Mouse (Mus musculus) limb, embryonic 11.5 days (tissue): Measurements from ENCODE around the gene Coasy. TPM values are rescaled to one million over a fixed set of nuclear protein-coding genes. Genes with fewer than 3 reads are reported as not detected.

ENCODE experiments used
- ATAC-seq: fragments of 200-750 bp; cut with Nextera tagmentation; 2 replicates; pipeline ENCODE4 v1.8.0; 2017; ENCODE audit warnings: low read depth; ENCODE audit not compliant: insufficient number of reproducible peaks, low FRiP score, low TSS enrichment
- DNase-seq: peaks from one replicate; pipeline ENCODE4 v3.0.0-alpha.2; 2015; ENCODE audit warnings: low spot score
- H3K27ac ChIP-seq: fragments of 300-500 bp; sonication (generic); replicated peaks from 2 replicates; pipeline ENCODE4 v1.5.1; 2014; ENCODE audit warnings: low read depth, mild to moderate bottlenecking, low read length
- H3K27me3 ChIP-seq: fragments of 300-500 bp; sonication (generic); 2 replicates; pipeline ENCODE4 v1.6.1; 2014; ENCODE audit warnings: mild to moderate bottlenecking, low read length, mixed read lengths; ENCODE audit not compliant: control insufficient read depth, insufficient read depth
- H3K36me3 ChIP-seq: fragments of 300-500 bp; sonication (generic); 2 replicates; pipeline ENCODE4 v1.6.1; 2014; ENCODE audit warnings: mild to moderate bottlenecking, low read length, moderate library complexity, mixed read lengths; ENCODE audit not compliant: control insufficient read depth, insufficient read depth
- H3K4me1 ChIP-seq: fragments of 300-500 bp; sonication (generic); 2 replicates; pipeline ENCODE4 v1.6.1; 2014; ENCODE audit warnings: low read length, mixed read lengths; ENCODE audit not compliant: control insufficient read depth, insufficient read depth
- H3K4me2 ChIP-seq: fragments of 300-500 bp; sonication (generic); 2 replicates; pipeline ENCODE4 v1.6.1; 2014; ENCODE audit warnings: low read depth, mild to moderate bottlenecking, moderate library complexity; ENCODE audit not compliant: severe bottlenecking
- H3K4me3 ChIP-seq: fragments of 300-500 bp; sonication (generic); 2 replicates; pipeline ENCODE4 v1.5.1; 2014; ENCODE audit warnings: low read depth, low read length
- H3K9ac ChIP-seq: fragments of 300-500 bp; sonication (generic); 2 replicates; pipeline ENCODE4 v1.6.1; 2014; ENCODE audit warnings: mild to moderate bottlenecking, low read length
- H3K9me3 ChIP-seq: fragments of 300-500 bp; sonication (generic); 2 replicates; pipeline ENCODE4 v1.6.1; 2016; ENCODE audit warnings: low read length; ENCODE audit not compliant: control insufficient read depth
- WGBS: fragments of 180-500 bp; shearing (Covaris S2); extraction: QIAGEN DNeasy Blood & Tissue Kit; methylation state at CpG from one replicate; pipeline ENCODE4 v1.1.7; 2014; 5-methylcytosine and 5-hydroxymethylcytosine counted together
- polyA plus RNA-seq: library from polyadenylated mRNA; unstranded; fragments of >200 nt; fragmentation: Nextera tagmentation; extraction: Ambion mirVana; gene quantifications from 2 replicates; pipeline ENCODE4 v1.2.1, GENCODE M21; 2014

Gene Coasy
- polyA plus RNA-seq, 1 experiment from 2014 or later = 49.4 TPM

- DNase-seq (no peak), ATAC-seq (no peak)
- WGBS = 81% methylated on average over 1 of the region's 1 CpGs
- Histone ChIP-seq H3K9me3 (no peaks in the 10 kb centered on the region), H3K4me1 (peaks cover 12% of the 10 kb centered on the region), H3K9ac (no peak overlapping the region), H3K27ac (no peak overlapping the region), H3K27me3 (no peaks in the 10 kb centered on the region), H3K4me2 (no peak overlapping the region), H3K36me3 (peaks cover 27% of the 10 kb centered on the region), H3K4me3 (no peak overlapping the region)
Measured at GRCm38 (mm10) chr11:101089931-101090330, 7.6 kb downstream of the Coasy start.

- Histone ChIP-seq H3K4me1 (no peaks in the 10 kb centered on the region; the same call in 1 of the 2 replicates), H3K9me3 (no peaks in the 10 kb centered on the region), H3K4me3 (peak overlapping the region; percentile 73), H3K27ac (0 out of 2 replicates have a peak overlapping the region, but pooled peaks have one; percentile 56), H3K4me2 (peak overlapping the region; percentile 78), H3K9ac (peak overlapping the region; percentile 82), H3K27me3 (no peaks in the 10 kb centered on the region), H3K36me3 (peaks cover 34% of the 10 kb centered on the region)
- WGBS = under 1% methylated on average over 18 of the region's 18 CpGs
- DNase-seq (no peak), ATAC-seq (peak; percentile 33; the same call in 1 of the 2 replicates)
Measured at GRCm38 (mm10) chr11:101094930-101095313, 12.6 kb downstream of the Coasy start.

GRCm38 (mm10) chr11:101095314-101096024 lies 13.1 kb downstream of the Coasy start, which contains the start of gene Psmc3ip:
Gene Psmc3ip, minus strand, starts transcription at chr11:101095436.
- H3K27ac ChIP-seq = 0 out of 2 replicates have a peak within 1 kb of the TSS, but pooled peaks have one; percentile 56
- peak within 1 kb of the TSS; percentile 73 for H3K4me3 ChIP-seq
- H3K4me2 ChIP-seq = peak within 1 kb of the TSS; percentile 78
- no peaks in the 10 kb centered on the region for H3K27me3 ChIP-seq
- H3K36me3 ChIP-seq = peaks cover 30% of the 10 kb centered on the region
- peak; percentile 97 for DNase-seq
- no peaks in the 10 kb centered on the region for H3K9me3 ChIP-seq
- H3K9ac ChIP-seq = peak within 1 kb of the TSS; percentile 82
- no peaks in the 10 kb centered on the region; the same call in 1 of the 2 replicates for H3K4me1 ChIP-seq
- WGBS = under 1% methylated on average over 43 of the region's 43 CpGs
- ATAC-seq = peak; percentile 91

GRCm38 (mm10) chr11:101098231-101098630 lies 15.9 kb downstream of the Coasy start:
- H3K27ac ChIP-seq = no peak overlapping the region
- H3K9me3 ChIP-seq = no peaks in the 10 kb centered on the region
- DNase-seq (no peak), ATAC-seq (no peak)
- H3K36me3 ChIP-seq = peaks cover 28% of the 10 kb centered on the region
- 90% methylated on average over 8 of the region's 8 CpGs for WGBS
- H3K4me3 ChIP-seq = no peak overlapping the region
- H3K4me2 ChIP-seq = no peak overlapping the region
- no peak overlapping the region for H3K9ac ChIP-seq
- no peaks in the 10 kb centered on the region; the same call in 1 of the 2 replicates for H3K4me1 ChIP-seq
- no peaks in the 10 kb centered on the region for H3K27me3 ChIP-seq

GRCm38 (mm10) chr11:101103011-101103410 lies 20.6 kb downstream of the Coasy start:
- WGBS = 85% methylated on average over 5 of the region's 5 CpGs

GRCm38 (mm10) chr11:101109351-101109750 lies 27.0 kb downstream of the Coasy start:
- ATAC-seq (no peak), DNase-seq (no peak)
- no peak overlapping the region for H3K4me2 ChIP-seq

More at GRCm38 (mm10) chr11:101103011-101103410, 20.6 kb downstream of the Coasy start:
- Histone ChIP-seq H3K4me1 (no peaks in the 10 kb centered on the region), H3K4me3 (no peak overlapping the region), H3K9ac (no peak overlapping the region), H3K27me3 (no peaks in the 10 kb centered on the region), H3K9me3 (no peaks in the 10 kb centered on the region), H3K36me3 (peaks cover 20% of the 10 kb centered on the region), H3K27ac (no peak overlapping the region), H3K4me2 (no peak overlapping the region)
- DNase-seq = no peak
- ATAC-seq = no peak

GRCm38 (mm10) chr11:101110708-101111107 lies 28.3 kb downstream of the Coasy start:
- H3K4me3 ChIP-seq = no peak overlapping the region
- no peaks in the 10 kb centered on the region for H3K4me1 ChIP-seq
- no peak overlapping the region for H3K9ac ChIP-seq
- no peaks in the 10 kb centered on the region for H3K27me3 ChIP-seq
- H3K9me3 ChIP-seq = no peaks in the 10 kb centered on the region
- H3K27ac ChIP-seq = no peak overlapping the region
- H3K4me2 ChIP-seq = no peak overlapping the region
- ATAC-seq (no peak), DNase-seq (no peak)
- 53% methylated on average over 5 of the region's 5 CpGs for WGBS
- peaks cover 2% of the 10 kb centered on the region; the same call in 1 of the 2 replicates for H3K36me3 ChIP-seq

More at GRCm38 (mm10) chr11:101109351-101109750, 27.0 kb downstream of the Coasy start:
- WGBS = 86% methylated on average over 4 of the region's 4 CpGs
- H3K4me3 ChIP-seq = no peak overlapping the region
- H3K4me1 ChIP-seq = no peaks in the 10 kb centered on the region
- H3K9me3 ChIP-seq = no peaks in the 10 kb centered on the region
- H3K9ac ChIP-seq = no peak overlapping the region
- H3K27me3 ChIP-seq = no peaks in the 10 kb centered on the region
- no peak overlapping the region for H3K27ac ChIP-seq
- H3K36me3 ChIP-seq = peaks cover 2% of the 10 kb centered on the region; the same call in 1 of the 2 replicates

- H3K27ac ChIP-seq = no peak overlapping the region
- H3K36me3 ChIP-seq = peaks cover 2% of the 10 kb centered on the region; the same call in 1 of the 2 replicates
- no peak overlapping the region for H3K4me2 ChIP-seq
- no peaks in the 10 kb centered on the region for H3K4me1 ChIP-seq
- 91% methylated on average over 4 of the region's 4 CpGs for WGBS
- ATAC-seq = no peak
- H3K4me3 ChIP-seq = no peak overlapping the region
- no peaks in the 10 kb centered on the region for H3K9me3 ChIP-seq
- no peaks in the 10 kb centered on the region for H3K27me3 ChIP-seq
- no peak for DNase-seq
- H3K9ac ChIP-seq = no peak overlapping the region
Measured at GRCm38 (mm10) chr11:101111178-101111577, 28.8 kb downstream of the Coasy start.
